Mouse (Mus musculus) left cerebral cortex, adult 6 months (tissue): ENCODE results near the gene BC024978. TPM values are rescaled to one million over a fixed set of nuclear protein-coding genes. Genes with fewer than 3 reads are reported as not detected.

Experiments
- long read RNA-seq, 2 experiments: library from polyadenylated mRNA; unstranded; transcript quantifications; one replicate each; pipeline ENCODE4 v2.0.0; 2019 to 2020
- polyA plus RNA-seq: library from polyadenylated mRNA; unstranded; fragments of <200 nt; fragmentation: Nextera tagmentation; gene quantifications from 2 replicates; pipeline ENCODE4 v1.2.3, GENCODE M21; 2021

The BC024978 gene
- 5.2 and 6.1 TPM in 2 replicates for polyA plus RNA-seq
- long read RNA-seq, experiment 1, partial matches to known transcripts, result 0 of 3 reads
- long read RNA-seq, experiment 1, other reads (novel, unspliced or antisense), result 3 of 3 reads
- long read RNA-seq, experiment 2, partial matches to known transcripts, result 1 of 6 reads
- long read RNA-seq, experiment 2, other reads (novel, unspliced or antisense), result 5 of 6 reads

DNA sequence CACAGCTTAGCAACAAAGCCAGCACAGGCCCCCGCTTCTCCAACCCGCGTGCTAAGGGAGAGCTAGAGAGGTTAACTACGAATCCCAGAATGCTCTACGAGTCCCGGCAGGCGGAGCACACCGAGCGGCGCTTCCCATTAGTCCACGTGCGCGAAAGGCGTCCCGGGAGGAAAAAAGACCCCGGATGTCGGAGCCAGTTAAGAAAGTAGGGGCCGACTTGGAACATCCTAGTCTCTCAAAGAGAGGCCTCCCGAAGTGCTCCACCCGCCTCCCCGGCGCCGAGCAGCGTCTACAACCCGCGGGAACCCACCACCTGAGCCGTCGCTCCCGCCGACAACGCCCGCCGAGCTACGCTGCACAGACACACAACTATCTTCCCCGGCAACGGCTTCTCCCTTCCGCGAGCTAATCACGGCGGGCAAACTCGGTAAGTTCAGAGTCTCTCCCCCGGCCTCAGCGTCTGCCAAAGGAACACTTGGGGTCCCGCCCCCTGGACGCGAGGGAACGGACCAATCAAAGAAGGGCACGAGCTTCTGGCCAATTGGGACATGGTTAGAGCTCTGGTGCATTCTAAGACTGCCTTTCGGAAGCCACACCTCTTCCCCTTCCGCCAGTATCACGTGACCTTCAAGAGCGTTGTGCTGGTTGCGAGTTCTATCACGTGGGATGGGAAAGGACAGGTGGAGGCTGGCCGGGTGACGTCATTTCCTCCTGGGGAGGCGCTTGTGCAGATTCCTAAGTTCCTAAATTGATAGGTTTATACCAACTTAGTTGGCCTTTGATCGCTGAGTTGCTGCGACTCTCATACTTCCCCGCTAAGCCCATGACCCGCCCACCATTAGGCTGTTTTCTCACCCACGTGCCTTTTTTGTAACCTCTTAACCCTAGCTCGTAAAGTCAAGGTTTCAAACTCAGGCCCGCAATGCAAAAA lies at the start of gene BC024978, which contains the start of gene Snrpa:
Gene BC024978 (plus strand): TSS at position 101 of the 931 bp plus-strand sequence.
Gene Snrpa (minus strand): TSS at position 591 of the 931 bp plus-strand sequence.

DNA sequence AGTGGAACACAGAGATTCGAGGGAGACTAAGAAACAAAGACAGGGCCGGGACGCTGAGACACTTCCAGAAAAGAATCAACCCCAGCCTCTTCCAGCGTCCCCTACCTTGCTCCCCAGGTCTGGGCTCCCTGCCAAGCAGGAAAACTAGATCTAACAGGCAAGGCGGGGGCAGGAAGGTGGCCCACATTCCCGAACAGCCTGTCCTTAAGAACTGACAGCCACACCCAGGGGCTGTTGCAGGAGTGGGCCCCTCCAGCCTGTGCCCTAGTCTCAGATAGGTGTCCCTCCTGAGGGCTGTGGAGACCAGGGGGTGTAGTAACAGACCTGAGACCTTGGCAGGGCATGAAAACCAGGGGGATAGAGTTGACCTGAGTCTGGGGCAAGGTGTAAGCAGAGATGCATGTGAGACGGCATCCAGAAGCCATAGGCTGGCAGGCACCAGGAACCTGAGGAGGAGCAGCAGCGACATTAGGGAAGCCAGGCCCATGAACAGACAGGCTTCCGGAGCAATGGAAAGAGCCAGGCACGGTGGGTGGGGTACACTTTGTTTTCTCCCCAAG lies 42.3 kb upstream of the BC024978 start, which contains the start of gene Cyp2t4:
Gene Cyp2t4 (plus strand): TSS at position 510 of the 560 bp plus-strand sequence.

DNA sequence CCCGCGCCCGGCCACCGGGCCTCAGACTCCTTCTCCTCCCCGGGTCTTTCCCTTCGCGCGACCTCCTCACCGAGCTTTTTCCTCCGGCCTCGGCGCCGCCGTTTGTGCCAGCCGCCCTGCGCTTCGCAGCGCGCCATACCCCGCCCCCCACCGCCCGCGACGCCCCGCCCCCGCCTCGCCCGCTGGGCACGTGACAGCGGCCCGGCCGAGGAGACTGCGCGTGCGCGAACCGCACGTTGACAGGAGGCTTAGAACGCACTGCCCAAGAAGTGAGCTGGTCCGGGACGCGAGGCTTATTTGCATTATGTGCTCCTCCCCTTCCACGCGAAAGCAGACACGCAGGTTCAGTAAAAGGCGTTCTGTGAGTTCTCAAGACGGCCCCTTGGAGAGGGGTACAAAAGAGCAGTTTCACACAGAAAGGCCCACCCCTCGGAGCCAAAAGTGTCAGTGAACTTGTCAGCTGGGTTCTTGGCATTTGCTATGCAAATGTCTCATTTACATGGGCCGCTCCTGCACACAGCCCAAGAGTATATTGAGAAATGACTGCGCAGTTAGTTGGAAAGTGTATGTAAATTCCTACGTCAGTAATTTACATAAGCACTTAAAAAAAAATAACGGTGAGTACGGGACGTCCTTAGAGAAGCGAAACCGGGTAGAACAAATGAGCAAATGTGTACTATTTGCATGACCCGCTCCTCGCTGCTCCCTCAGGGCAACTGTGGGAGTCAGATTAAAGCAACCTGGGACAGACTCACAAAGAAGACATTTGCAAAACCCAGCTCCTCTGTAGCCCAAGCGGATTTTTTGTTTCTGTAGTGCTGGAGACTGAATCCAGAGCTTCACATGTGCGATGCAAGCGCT lies 28.7 kb upstream of the BC024978 start, which contains the start of gene Egln2:
Gene Egln2 (minus strand): TSS at position 189 of the 861 bp plus-strand sequence.

DNA sequence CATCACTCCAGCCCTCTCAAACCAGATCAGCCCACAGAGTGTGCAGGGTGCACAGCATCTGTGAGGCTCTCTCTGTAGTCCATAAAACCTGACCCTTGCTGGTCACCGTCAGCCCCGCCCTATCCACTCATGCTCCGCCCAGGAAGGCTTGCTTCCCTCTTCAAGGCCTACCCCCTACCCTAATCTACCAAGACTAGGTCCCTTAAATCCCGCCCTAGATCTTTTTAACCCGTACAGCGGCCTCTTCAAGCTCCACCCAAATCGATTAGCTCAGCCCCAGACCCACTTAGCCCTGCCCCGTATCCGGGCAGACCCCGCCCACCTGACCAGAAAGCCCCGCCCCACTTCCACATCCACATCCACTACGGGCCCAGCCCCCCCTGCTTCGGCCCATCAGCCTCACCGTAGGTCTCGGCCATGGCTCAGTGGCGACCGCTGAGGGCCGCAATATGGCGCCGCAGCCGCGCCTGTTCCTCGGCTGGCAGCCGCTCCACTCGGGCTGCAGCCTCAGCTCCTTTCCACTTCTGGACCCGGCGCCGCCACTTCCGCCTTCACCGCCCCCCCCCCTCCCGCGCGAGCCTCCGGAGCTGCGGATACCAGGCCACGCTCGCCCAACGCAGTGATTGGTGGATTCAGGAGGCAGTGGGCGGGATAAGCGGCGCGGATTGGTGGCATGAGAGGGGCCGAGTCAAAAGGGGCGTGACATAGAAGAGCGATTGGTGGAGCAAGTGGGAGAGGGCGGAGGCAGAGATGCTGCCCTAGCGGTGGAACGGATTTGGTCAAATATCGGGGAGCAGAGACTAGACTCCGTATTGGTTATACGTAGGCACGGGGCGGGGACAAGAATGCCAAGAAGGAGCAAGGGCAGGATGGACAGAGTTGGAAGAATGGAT lies 17.0 kb upstream of the BC024978 start, which contains the start of gene Rab4b:
Gene Rab4b (minus strand): TSS at position 573 of the 893 bp plus-strand sequence.

DNA sequence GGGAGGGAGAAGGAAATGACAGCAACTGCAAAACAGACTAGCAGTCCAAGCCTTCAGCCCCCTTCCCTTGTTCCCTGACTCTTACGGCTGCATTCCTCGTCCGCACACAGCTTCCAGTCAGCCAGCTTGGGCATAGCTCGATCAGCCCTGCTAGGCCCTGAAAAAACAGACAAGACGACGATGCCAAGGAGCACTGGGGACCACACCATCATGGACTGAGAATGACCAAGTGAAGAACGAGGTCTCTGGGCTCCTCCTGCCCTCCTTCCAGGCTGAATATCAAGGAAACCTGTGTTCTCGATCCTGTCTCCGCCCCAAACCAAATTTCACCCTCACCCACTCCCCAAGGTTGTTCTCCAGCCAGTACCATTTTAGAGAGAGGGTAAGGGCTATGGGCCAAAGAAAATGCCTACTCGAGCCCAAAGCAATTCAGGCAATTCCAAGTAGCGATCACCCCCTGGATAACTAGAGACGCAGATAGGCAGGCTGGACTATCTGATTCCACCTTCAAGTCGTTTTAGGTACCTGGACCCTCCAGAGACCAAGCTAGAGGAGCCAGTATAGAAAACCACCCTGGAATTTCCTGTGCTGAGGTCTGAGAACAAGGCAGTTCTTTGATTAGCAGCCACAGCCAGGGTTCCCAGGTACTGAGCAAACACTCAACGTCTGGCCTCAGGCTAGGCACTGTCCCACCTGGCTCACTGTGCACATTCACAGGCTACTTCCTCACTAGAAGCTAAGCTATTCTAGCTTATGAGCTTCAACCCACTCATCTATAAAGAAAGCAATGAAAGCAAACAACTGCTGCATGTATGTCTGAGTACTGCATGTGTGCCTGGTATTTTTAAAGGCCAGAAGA lies 14.5 kb upstream of the BC024978 start, which contains the start of the genes Gm21983 and Mia:
Gene Gm21983 (minus strand): TSS at position 250 of the 859 bp plus-strand sequence.
Gene Mia (minus strand): TSS at position 321 of the 859 bp plus-strand sequence.

DNA sequence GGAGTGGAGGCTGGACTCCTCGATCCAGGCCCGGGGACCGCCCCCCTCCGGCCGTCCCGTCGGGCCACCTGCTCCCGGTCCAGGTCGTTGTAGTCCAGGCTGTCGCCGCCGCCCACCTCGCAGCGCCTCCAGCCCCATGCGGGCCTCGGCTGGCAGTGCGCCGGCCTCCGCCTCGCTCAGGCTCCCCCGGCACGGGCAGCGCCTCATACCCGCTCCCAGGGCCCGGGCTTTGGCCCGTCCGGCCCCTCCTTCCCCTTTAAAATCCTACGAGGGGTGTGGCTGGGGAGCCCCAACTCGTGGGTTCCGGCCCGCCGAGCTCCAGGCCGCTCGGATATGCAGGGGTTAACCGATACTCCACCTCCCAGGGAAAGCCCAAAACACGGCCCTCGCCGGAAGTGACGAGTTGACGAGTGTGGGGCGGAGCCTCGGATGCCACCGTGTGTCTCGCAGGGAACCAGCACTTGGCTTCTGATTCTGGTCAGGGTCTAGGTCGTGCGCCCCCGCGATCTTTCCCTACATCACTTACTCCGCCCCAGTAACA lies 32.8 kb downstream of the BC024978 start, which contains the start of gene Itpkc:
Gene Itpkc (minus strand): TSS at position 381 of the 541 bp plus-strand sequence.

DNA sequence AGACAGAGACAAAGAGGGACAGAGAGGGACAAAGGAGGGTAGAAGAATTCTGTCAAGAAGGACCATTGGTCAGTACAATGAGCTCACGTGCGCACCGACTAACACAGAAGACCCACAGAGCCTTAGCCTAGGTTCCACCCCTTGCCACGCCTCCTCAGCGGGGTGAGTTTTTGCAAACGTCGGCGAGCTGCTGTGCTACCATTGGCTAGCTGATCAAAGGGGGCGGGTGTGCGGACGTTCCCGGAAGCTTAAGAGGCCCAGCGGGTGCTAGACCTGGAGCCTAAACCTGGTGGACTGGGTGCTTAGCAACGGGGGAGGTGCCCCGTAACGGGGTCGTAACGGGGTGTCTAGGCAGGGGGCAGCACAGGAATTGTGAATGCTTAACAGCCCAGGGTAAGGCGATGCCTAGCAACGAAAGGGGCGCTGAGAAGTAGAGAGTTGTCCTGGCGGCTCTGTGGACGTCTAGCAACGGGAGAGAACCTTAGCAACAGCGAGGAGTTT lies 37.2 kb downstream of the BC024978 start, which contains the start of gene Coq8b:
Gene Coq8b (plus strand): TSS at position 243 of the 501 bp plus-strand sequence.

DNA sequence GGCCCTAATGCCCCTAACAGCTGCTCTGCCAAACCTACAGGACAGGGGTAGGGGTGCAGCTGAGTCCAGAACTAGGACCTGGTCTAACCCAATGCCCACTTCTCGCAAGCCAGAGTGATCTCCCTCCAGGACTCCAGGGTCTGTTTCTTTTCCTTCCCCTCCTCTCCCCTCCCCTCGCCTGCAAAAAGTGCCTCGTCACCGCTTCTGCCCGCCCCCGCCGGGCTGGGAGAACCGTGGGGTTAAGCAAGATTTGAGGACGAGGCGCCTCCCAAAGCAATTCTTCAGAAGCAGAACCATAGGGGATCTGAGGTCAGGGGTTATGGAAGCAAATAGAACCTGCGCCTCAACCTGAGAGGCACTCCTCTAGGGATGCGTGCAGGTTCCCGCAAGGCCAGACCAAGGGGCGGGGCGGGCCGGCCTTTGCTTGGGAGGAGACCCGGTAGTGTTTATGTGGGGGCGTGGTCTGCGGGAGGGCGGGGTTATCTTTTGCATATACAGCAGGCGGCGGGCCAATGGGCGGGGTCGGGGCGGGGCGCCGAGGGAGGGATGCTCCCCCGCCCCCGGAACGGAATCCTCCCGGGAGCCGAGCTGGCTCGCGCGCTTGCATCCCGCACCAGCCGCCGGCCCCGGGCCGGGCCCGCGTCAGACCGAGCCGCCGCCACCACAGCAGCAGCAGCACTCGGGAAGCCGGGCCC lies 62.8 kb downstream of the BC024978 start, which contains the start of gene Numbl:
Gene Numbl (plus strand): TSS at position 229 of the 695 bp plus-strand sequence.

Other genes with a start within 250 kb of the BC024978 start
- gene Cyp2a12, start 166.7 kb upstream of the BC024978 start, polyA plus RNA-seq, result not detected in 2 replicates
- 0.33 TPM in 1 of 2 replicates, not detected in the other for gene Cyp2f2, start 75.9 kb upstream of the BC024978 start, polyA plus RNA-seq
- gene Cyp2t4, start 42.1 kb upstream of the BC024978 start, polyA plus RNA-seq, result not detected in 2 replicates
- 72.0 and 79.6 TPM in 2 replicates for gene Egln2, start 29.0 kb upstream of the BC024978 start, polyA plus RNA-seq
- 94.7 and 122 TPM in 2 replicates for gene Rab4b, start 16.9 kb upstream of the BC024978 start, polyA plus RNA-seq
- not detected in 2 replicates for gene Gm21983, start 14.7 kb upstream of the BC024978 start, polyA plus RNA-seq
- gene Mia, start 14.6 kb upstream of the BC024978 start, polyA plus RNA-seq, result 11.9 and 12.4 TPM in 2 replicates
- 137 and 152 TPM in 2 replicates for gene Snrpa, start 490 bp downstream of the BC024978 start, polyA plus RNA-seq
- 0.42 and 1.8 TPM in 2 replicates for gene Itpkc, start 32.9 kb downstream of the BC024978 start, polyA plus RNA-seq
- gene Coq8b, start 37.2 kb downstream of the BC024978 start, polyA plus RNA-seq, result 11.5 and 12.7 TPM in 2 replicates
- gene Numbl, start 62.7 kb downstream of the BC024978 start, polyA plus RNA-seq, result 6.7 and 57.8 TPM in 2 replicates
- gene Ltbp4, start 141.9 kb downstream of the BC024978 start, polyA plus RNA-seq, result 6.9 and 14.5 TPM in 2 replicates
- gene Shkbp1, start 160.2 kb downstream of the BC024978 start, polyA plus RNA-seq, result 2.8 and 4.2 TPM in 2 replicates
- not detected in 2 replicates for gene Gm20479, start 161.6 kb downstream of the BC024978 start, polyA plus RNA-seq